Mouse (Mus musculus): ENCODE measurements at regions not wholly inside any gene's neighbourhood (a gene's known extent, or its start where the extent isn't known, plus 50 kb on each side); places are given as distances from the start of the nearest gene placed in this dataset.

DNA sequence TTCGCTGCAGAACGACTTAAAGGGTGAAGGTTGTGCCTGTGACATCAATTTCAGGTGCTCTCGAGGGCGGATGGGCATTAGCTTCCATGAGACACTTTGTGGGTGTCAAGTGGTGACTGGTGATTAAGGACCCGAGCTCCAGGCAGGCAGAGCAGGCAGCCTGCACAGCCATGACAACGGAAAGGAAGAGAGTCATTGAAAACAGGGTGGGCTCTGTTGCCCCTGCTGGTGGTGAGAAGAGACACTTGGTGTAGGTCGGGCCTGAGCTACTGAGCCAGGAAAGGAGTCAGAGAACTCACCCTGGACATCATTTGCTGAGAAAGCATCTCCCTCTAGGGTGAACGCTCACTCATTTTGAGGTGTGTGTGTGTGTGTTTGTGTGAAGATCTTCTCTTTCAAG lies 80.1 kb upstream of the Arglu1 start:
- no peak for DNase-seq (ENCODE audit: low spot score in 2 of 2)

- no peak for DNase-seq (ENCODE audit: low spot score in 2 of 2)
Observed at GRCm38 (mm10) chr8:8762354-8762753, 72.0 kb upstream of the Arglu1 start.

DNA sequence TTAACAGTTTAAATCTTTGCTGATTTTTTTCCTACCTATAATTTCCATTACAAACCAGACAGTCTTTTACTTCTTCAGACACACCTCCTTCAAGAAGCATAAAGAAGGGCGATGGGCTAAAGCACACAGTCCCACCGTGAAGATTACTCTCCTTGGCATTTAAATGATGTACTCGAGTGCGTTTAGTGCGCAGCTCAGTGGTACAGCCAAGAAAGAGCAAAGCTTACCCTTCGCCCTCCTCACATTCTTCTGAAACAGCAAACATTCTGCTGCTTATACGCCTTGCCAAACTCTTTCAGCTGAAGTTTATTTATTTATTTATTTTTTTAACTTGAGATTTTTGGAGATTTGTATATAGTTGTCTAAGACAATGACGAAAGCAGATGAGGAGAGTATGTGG lies 68.0 kb upstream of the Arglu1 start:
- DNase-seq (ENCODE audit: low spot score in 2 of 2), result no peak

DNA sequence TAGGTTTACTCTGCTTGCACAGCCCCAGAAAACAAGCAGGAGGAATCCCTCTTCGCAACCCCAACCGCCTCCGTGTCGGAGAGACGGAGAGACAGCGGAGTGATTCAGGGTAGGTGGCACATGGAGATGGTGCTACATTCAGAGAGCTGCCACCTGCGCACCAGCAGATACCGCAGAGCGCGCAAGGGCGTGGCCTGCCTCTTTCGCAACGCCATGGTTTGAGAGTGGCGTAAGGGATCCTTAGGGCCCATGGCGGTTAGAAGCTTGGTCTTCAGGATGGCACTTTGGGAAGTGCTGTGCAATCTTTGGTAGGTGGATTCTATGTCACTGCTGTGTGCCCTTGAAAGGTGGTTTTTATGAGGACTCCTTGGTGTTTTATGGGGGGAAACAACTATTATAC lies 60.9 kb upstream of the Arglu1 start:
- no peak for DNase-seq (ENCODE audit: low spot score in 2 of 2)

GRCm38 (mm10) chr8:8746691-8747090 lies 56.4 kb upstream of the Arglu1 start:
- DNase-seq (ENCODE audit: low spot score in 2 of 2), result no peak

GRCm38 (mm10) chr8:8745615-8746285 lies 55.4 kb upstream of the Arglu1 start:
- no peak for DNase-seq (ENCODE audit: low spot score in 2 of 2)

All from urinary bladder, adult 18-20 months (tissue).